Mouse (Mus musculus) intestine, postnatal 0 days (tissue): Measurements from ENCODE around the gene Tex264. TPM values are rescaled to one million over a fixed set of nuclear protein-coding genes. Genes with fewer than 3 reads are reported as not detected.

Experiments used
- ATAC-seq: fragments of 200-750 bp; cut with Nextera tagmentation; 2 replicates; pipeline ENCODE4 v1.8.0; 2017; ENCODE audit warnings: mild to moderate bottlenecking, moderate TSS enrichment, moderate library complexity
- H3K27ac ChIP-seq: fragments of 300-500 bp; sonication (generic); 2 replicates; pipeline ENCODE4 v1.5.1; 2014; ENCODE audit warnings: mild to moderate bottlenecking, low read depth, low read length, moderate library complexity
- H3K27me3 ChIP-seq: fragments of 300-500 bp; sonication (generic); replicated peaks from 2 replicates; pipeline ENCODE4 v1.6.1; 2014; ENCODE audit warnings: low read length, mixed read lengths; ENCODE audit not compliant: control insufficient read depth, insufficient read depth
- H3K36me3 ChIP-seq: fragments of 300-500 bp; sonication (generic); 2 replicates; pipeline ENCODE4 v1.6.1; 2014; ENCODE audit warnings: mild to moderate bottlenecking, moderate library complexity; ENCODE audit not compliant: control insufficient read depth, insufficient read depth
- H3K4me1 ChIP-seq: fragments of 300-500 bp; sonication (generic); replicated peaks from 2 replicates; pipeline ENCODE4 v1.6.1; 2014; ENCODE audit warnings: antibody characterized with exemption, low read length, mixed read lengths; ENCODE audit not compliant: control insufficient read depth, insufficient read depth
- H3K4me2 ChIP-seq: fragments of 300-500 bp; sonication (generic); replicated peaks from 2 replicates; pipeline ENCODE4 v1.6.1; 2014; ENCODE audit warnings: low read depth, mild to moderate bottlenecking, moderate library complexity
- H3K4me3 ChIP-seq: fragments of 300-500 bp; sonication (generic); 2 replicates; pipeline ENCODE4 v1.5.1; 2014; ENCODE audit warnings: low read depth, low read length
- H3K9ac ChIP-seq: fragments of 300-500 bp; sonication (generic); 2 replicates; pipeline ENCODE4 v1.6.1; 2014; ENCODE audit warnings: mild to moderate bottlenecking, low read depth, low read length
- H3K9me3 ChIP-seq: fragments of 300-500 bp; sonication (generic); 2 replicates; pipeline ENCODE4 v1.6.1; 2016; ENCODE audit warnings: mixed run types; ENCODE audit not compliant: control insufficient read depth
- CTCF ChIP-seq: sonication (generic); IDR thresholded peaks from 2 replicates; pipeline ENCODE4 v1.5.1; 2016; ENCODE audit warnings: low read depth, mild to moderate bottlenecking, control low read depth, antibody characterized with exemption, moderate library complexity
- WGBS: fragments of 180-500 bp; shearing (Covaris S2); extraction: QIAGEN DNeasy Blood & Tissue Kit; methylation state at CpG from one replicate; pipeline ENCODE4 v1.1.7; 2014; 5-methylcytosine and 5-hydroxymethylcytosine counted together
- polyA plus RNA-seq: library from polyadenylated mRNA; unstranded; fragments of >200 nt; fragmentation: Nextera tagmentation; extraction: Ambion mirVana; gene quantifications from 2 replicates; pipeline ENCODE4 v1.2.1, GENCODE M21; 2015

Gene Tex264
- polyA plus RNA-seq, 1 experiment from 2014 or later: 109 TPM

GRCm38 (mm10) chr9:106716729-106717128 lies 31.0 kb upstream of the Tex264 start:
- WGBS: 94% methylated on average over 4 of the region's 4 CpGs
- ATAC-seq: no peak
- H3K36me3 ChIP-seq: peaks cover 69% of the 10 kb centered on the region

GRCm38 (mm10) chr9:106716232-106716631 lies 30.5 kb upstream of the Tex264 start:
- no peak for TF ChIP-seq CTCF
- no peaks in the 10 kb centered on the region for H3K9me3 ChIP-seq
- no peak overlapping the region for H3K4me2 ChIP-seq
- H3K4me1 ChIP-seq: no peaks in the 10 kb centered on the region
- WGBS: 91% methylated on average over 2 of the region's 2 CpGs
- no peak overlapping the region for H3K4me3 ChIP-seq
- ATAC-seq: no peak
- H3K27ac ChIP-seq: no peak overlapping the region
- peaks cover 69% of the 10 kb centered on the region for H3K36me3 ChIP-seq
- H3K27me3 ChIP-seq: no peaks in the 10 kb centered on the region
- H3K9ac ChIP-seq: no peak overlapping the region

More at GRCm38 (mm10) chr9:106716729-106717128, 31.0 kb upstream of the Tex264 start:
- H3K9ac ChIP-seq: no peak overlapping the region
- H3K4me1 ChIP-seq: no peaks in the 10 kb centered on the region
- H3K27ac ChIP-seq: no peak overlapping the region
- no peak overlapping the region for H3K4me2 ChIP-seq
- no peak overlapping the region for H3K4me3 ChIP-seq
- no peak for TF ChIP-seq CTCF
- H3K27me3 ChIP-seq: no peaks in the 10 kb centered on the region
- no peaks in the 10 kb centered on the region for H3K9me3 ChIP-seq

GRCm38 (mm10) chr9:106712470-106712869 lies 26.7 kb upstream of the Tex264 start:
- Histone ChIP-seq H3K27ac (no peak overlapping the region), H3K9me3 (no peaks in the 10 kb centered on the region), H3K9ac (no peak overlapping the region), H3K4me1 (no peaks in the 10 kb centered on the region), H3K27me3 (no peaks in the 10 kb centered on the region), H3K4me2 (no peak overlapping the region), H3K4me3 (no peak overlapping the region), H3K36me3 (peaks cover 76% of the 10 kb centered on the region)
- no peak for ATAC-seq
- no peak for TF ChIP-seq CTCF
- 93% methylated on average over 2 of the region's 2 CpGs for WGBS

- Histone ChIP-seq H3K4me2 (no peak overlapping the region), H3K27me3 (no peaks in the 10 kb centered on the region), H3K9ac (no peak overlapping the region), H3K36me3 (peaks cover 39% of the 10 kb centered on the region), H3K27ac (no peak overlapping the region), H3K9me3 (no peaks in the 10 kb centered on the region), H3K4me3 (no peak overlapping the region), H3K4me1 (no peaks in the 10 kb centered on the region)
- 92% methylated on average over 11 of the region's 11 CpGs for WGBS
- no peak for TF ChIP-seq CTCF
- ATAC-seq: no peak; the same call in 1 of the 2 replicates
These were observed 7.3 kb upstream of the Tex264 start for GRCm38 (mm10) chr9:106692973-106693481.

- Histone ChIP-seq H3K4me3 (no peak overlapping the region), H3K27ac (no peak overlapping the region), H3K9ac (no peak overlapping the region), H3K4me1 (peaks cover 4% of the 10 kb centered on the region; the same call in 1 of the 2 replicates), H3K4me2 (no peak overlapping the region), H3K27me3 (no peaks in the 10 kb centered on the region), H3K36me3 (peaks cover 19% of the 10 kb centered on the region), H3K9me3 (no peaks in the 10 kb centered on the region)
- TF ChIP-seq CTCF: no peak
- no peak for ATAC-seq
- 82% methylated on average over 8 of the region's 8 CpGs for WGBS
These were observed 3.1 kb upstream of the Tex264 start for GRCm38 (mm10) chr9:106688834-106689233.

GRCm38 (mm10) chr9:106686983-106687650 lies 1.4 kb upstream of the Tex264 start:
- H3K4me1 ChIP-seq: peaks cover 4% of the 10 kb centered on the region; the same call in 1 of the 2 replicates
- WGBS: 30% methylated on average over 8 of the region's 8 CpGs
- ATAC-seq: peak; percentile 34; the same call in 1 of the 2 replicates
- no peaks in the 10 kb centered on the region for H3K27me3 ChIP-seq
- H3K4me3 ChIP-seq: no peak overlapping the region
- no peaks in the 10 kb centered on the region for H3K9me3 ChIP-seq
- H3K27ac ChIP-seq: no peak overlapping the region
- peaks cover 3% of the 10 kb centered on the region; the same call in 1 of the 2 replicates for H3K36me3 ChIP-seq
- no peak overlapping the region for H3K9ac ChIP-seq
- TF ChIP-seq CTCF: peak; percentile 94
- peak overlapping the region; percentile 32 for H3K4me2 ChIP-seq
